Mouse (Mus musculus) layer of hippocampus, adult 9-11 months (tissue): ENCODE data around the gene Zscan26.
"Not testable (repeated sequence)": the region's sequence is repeated elsewhere in the genome, so short reads cannot be mapped to it uniquely, and the experiment has no call there.

ENCODE experiments used
- DNase-seq: peaks from one replicate; pipeline ENCODE4 v3.0.0; 2022

Zscan26 gene

DNA sequence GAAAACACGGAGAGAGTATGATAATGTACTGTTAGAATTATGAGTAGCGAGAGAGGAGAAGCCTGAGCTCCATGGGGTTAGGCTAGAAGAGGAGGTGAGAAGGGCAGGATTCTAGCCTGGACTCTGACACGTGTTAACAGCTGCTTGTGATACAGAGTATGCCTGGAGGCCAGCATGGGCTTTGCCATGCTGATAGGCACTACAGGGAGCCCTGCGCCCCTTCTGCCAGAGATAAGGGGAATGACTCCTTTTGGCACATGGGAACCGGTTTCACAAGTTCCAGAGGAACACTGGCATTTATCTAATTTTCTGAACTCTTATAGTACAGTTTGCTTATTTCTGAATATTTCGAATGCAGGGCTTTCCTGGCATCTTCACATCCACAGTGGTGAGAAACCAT is 34.7 kb downstream of the Zscan26 start:
- DNase-seq: no peak

DNA sequence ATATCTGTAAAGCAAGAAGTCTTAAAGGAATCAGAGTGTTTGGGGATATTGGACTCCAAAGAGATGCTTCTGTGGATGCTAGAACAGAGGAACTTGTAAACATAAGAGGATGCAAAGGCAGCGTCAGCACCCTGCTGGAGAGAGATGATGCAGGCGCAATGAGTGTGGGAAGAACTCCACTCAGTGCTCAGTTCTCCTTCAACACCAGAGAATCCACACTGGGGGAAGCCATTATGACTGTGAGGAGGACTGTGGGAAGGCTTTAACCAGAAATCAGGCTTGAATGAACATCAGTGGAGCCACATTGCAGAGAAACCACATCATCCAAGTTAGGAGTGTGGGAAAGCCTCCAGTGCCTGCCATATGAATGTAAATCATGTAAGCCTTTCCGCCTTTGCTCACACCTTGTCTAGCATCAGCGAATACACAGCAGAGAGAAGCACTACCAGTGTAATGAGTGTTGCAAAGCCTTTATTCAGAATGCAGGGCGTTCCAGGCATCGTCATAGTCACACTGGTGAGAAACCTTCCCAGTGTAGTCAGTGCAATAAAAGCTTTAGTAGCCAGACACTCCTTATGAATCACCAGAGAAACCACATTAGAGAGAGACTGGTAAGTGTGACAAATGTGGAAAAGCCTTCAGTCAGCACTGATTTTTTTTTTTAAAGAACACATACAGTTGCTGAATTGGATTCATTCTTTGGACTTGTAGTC is 36.1 kb downstream of the Zscan26 start:
- DNase-seq: no peak

DNA sequence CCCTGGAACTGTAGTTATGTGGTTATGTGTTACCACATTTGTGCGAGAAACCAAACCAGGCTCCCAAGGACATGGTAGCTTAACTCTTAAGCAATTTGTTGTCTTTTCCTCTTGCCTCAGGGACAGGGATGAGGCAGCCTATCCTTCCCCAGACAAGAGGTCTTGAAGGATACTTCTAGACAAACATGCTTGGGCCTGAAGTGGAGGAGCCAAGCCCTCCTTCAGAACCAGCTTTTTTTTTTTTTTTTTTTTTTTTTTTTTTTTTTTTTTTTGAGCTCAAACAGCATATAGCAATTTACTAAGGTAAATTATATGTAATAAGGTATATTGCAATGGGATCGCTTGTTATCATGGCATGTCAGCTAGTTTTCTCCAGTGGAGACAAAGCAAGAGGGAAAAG is 37.8 kb downstream of the Zscan26 start:
- DNase-seq: no peak

DNA sequence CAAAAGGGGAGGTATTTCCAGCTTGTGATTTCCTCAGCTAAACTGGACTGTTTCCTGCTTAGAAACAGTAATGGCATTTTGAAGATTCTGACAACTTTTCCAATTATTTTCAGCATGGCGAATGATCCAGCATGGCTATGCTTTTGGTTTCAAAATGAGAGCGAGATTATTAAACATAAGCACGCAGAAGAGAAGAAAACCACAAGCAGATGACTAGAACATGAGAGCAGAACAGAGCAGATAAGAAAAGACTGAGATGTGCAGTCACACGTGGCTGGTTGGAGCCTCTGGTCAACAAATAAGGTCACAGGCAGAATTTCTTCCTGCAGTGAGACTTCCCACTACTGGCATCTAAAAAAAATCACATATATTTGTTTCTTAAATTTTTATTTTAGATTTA is 38.3 kb downstream of the Zscan26 start:
- DNase-seq: no peak

DNA sequence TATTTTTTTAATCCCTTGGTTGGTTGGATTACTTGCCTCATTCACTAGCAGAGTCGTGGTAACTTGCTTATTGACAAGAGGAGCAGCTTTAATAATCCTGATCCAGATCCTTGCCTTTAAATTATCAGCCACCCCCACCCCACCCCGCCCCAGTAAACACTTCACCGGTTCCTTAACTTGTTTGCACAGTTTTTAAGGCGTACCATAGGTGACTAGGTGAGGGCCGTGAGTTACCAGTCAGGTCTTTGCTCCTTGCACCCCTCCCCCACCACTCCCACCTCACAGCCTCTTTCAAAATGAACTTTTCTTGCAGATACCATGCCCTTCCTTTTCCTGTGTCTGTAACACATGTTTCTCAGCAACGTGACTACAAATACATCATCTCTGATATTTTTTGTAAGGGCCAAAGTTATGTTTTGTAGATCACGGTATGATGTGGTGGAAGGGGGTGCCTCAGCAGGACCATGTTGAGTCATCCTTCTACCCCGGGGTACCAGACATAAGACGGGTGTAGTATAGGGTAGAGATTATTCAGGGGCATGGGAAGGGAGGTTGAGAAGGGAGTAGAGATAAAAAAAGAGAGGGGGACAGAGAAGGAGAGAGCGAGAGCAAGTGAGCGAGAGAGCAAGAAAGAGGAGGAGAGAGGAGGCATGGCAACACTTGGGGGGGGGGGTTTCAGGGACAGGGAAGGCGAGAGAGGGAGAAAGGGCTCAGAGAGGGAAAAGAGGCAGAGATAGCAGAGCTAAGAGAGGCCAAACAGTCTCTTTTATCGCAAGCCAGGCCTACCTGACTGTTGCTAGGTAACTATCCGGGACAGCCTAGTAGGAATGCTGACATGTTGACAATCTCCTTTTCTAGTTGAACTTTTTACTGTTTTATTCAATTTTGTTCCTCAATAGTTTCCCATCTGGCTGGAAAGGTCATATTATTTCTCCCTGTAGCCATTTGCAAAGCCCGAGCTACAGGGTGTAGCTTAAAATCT is 39.0 kb downstream of the Zscan26 start:
- no peak for DNase-seq

DNA sequence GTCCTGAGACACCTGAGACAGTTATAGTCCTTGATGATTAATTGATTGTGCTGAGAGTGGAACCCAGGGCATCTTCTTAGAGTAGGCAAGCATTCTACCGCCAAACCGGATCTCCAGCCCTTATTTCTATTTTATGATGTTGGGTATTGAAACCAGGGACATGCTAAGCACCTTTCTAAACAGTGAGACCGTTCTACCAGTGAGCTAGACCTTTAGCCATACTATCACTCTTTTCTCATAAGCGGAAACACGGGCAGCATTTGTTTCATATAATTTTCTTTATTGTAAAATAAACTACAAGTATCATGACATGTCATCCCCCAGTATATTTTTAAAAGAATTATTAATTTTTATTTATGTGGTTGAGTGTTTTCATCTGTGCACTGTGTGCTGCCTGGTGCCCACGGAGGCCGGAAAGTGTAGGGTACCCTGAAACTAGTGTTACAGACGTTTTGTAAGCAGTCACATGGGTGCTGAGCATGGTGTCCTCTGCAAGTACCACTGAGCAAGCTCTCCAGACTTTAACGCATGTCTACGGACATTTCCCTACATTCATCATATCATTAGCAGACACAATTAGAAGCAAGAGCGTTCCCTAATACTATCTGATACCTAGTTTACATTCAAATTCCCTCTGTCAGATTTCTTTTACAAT is 44.6 kb downstream of the Zscan26 start:
- no peak for DNase-seq

DNA sequence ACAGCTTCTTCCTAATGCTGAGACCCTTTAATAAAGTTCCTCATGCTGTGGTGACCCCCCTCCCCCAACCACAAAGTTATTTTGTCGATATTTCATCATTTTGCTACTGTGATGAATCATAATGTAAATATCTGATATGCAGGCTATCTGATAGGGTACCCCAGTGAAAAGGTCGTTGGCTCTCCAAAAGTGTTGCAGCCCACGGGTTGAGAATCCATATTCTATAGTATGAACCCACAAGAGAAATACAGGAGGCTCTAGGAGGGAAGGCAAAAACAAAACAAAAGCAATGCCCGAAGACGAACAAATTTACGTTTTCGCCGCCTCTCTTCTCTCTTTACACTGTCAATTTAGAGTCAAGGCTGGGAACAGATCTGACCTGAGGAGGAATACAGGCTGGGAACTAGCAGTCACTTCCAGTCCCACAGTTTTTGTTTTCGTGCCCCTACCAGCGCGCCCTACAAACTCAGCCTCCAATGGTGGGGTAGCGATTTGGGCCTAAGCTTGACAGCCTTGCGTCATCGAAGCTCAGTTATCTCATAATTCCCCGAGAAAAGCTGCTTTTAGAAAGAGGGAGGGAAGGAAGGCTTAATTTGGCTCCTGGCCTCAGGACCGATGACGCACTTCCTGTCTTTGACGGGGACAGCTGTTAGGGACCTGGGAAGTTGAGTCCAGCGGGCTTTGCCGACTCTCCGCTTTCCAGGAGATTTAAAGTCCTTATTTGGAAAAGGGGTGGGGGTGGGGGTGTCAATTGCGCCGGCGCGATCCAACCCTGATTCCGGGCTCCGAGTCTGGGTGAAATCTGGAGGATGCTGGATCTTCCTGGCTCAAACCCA is 45.3 kb downstream of the Zscan26 start:
- peak; percentile 92 for DNase-seq

DNA sequence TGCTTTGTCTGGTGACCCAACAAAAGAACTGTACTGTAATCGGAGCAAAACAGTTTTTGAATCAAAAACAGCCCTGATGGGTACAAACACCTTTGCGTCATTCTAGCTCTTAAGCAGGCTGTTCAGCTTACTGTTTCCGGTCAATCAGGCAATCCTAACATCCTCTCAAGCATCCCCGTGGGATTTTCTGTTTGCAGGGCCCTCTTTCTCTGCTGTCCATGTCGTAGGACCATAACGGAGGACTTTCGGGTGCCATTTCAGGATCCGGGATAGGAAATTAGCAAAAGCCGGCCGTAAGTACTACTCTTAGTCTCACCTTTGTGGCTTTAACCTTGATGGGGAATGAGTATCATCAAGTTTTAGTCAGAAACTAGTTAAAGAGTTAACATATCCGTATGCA is 46.2 kb downstream of the Zscan26 start:
- DNase-seq: no peak

DNA sequence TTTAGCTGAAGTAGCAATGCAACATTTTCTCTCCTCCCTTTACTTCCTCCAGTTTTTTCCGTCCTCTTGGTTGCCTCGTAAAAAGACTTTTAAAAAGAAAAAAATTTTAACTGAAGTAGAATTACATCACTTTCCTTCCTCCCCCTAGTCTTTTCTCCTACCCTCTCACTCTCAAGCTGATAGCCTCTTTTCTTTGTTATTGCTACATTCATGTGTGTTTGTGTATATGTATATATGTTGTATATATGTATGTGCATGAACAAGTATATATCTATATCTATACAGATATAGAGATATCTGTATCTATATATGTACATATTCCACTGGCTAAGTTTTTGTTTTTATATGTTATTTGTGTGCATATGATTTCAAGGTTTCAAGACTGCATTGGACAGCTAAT is 50.7 kb downstream of the Zscan26 start:
- DNase-seq: no peak

DNA sequence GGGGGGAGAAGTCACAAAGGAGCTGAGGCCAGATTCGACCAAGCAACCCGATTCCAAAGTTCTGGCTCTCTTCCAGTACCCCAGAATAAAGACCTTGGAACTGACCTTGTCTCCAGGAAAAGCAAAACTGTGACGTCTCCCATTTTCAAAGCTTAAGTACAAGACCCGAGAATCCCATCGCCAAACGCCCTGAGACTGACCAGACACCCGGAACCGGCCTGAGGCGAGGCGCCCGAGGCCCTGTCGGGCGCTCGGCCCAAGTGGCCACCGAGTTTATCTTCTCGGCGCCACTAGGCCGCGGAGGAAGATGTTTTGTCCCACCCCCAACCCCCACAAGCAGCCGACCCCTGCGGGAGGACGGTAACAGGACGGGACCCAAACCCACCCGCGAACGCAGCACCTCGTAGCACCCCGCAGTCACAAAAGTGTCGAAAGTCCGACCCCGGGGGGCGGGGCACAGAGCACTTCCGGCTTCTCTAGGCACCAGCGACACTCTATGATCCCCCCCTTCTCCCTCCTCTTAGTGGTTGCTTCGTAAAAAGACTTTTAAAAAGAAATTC is 51.2 kb downstream of the Zscan26 start, which contains the start of gene Zkscan3:
Gene Zkscan3 (minus strand): TSS at position 469 of the 560 bp plus-strand sequence.
- peak; percentile 72 for DNase-seq

DNA sequence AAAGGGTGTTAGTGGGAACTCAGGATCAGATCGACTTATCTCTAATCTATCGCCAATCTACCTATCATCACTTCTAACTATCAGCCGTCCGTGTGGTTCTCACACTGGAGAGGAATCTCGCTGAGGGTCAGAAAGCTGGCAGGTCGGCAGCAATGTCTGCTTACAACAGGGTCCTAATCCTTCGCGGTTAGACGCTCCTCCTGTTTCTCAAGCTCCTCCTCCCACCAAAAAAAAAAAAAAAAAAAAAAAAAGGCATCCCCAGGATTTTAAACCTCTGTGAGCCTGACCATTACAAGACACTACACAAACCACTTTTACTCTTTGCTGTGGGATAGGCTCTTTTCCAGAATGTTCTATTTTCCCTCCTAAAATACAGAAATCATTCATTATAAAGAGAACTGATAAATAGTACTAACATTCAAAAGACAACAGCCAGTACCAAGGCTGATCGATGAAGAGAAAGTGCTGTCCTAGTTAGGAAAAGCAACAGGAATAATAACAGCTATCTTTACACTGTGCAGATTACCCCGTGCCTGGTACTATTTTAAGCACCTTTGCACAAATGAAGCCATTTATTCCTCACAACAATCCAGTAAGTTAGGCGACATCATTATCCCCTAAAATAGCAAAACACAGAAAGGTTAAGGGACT is 51.8 kb downstream of the Zscan26 start:
- no peak for DNase-seq

DNA sequence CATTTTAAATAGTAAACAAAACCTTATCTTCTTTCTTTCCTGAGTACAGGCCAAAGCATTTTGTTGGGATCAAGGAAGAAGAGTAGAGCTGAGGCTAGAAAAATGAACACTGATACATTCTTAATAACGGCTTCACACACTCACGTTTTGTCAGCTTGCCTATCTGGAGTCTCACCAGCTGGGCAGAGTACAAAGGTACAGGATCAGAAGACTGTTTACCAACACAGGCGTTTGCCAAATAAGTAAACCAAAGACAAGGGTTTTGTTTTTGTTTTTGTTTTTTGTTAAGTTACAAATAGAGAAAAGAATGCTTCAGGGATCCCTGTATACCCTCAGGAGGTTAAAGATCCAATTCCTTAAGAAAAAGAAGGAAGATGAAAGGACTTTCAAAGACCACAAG is 52.4 kb downstream of the Zscan26 start:
- DNase-seq: no peak

DNA sequence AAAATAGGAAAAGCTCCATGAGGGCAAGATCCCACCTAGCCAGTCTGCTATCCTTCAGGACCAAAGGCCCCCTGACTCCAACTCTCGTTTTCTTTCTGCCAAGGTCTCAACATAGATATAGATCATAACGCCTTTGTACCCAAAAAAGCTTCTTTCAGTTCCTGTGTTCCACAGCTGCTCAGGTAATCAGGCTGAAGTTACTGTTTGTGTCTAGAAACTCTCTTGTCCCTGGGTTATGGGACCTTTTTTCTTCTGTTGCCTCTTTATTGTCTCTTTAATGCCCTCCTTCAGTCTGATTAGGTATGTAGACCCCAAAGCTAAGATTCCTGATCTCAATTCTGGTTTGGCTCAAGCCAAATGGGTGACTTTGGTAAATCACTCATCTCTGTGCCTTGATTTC is 56.0 kb downstream of the Zscan26 start:
- no peak for DNase-seq

DNA sequence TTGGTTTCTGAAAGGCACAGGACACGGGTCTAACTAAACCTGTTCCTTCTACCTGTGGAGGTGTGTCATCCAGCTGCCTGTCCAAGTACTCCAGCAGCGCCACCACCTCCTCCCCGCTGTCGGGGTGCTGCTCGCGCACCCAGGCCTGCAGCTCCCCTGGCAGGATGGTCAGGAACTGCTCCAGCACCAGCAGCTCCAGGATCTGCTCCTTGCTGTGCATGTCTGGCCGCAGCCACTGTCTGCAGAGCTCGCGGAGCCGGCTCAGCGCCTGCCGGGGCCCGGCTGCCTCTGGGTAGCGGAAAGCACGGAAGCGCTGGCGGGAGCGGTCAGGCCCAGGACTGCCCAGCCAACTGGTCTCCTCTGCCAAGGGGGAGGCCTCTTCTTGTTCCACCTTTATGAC is 57.5 kb downstream of the Zscan26 start:
- not testable (repeated sequence) for DNase-seq

DNA sequence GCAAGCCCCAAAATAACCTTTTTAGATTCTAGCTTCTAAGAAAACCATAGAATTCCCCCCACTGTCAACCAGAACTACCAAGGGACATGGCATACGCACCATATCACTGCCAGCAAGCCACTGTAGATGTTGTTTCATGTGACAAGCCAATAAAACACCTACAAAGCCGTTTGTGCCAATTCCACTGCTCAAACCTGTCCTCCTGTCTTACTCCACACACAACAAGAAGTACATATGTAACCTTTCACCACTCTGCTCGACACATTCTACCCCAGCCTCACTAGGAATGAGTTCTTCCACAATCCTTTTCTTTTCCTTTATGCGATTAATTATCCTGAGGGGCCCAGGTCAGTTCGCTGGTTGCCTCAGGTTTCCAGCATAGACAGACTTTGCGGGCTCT is 57.9 kb downstream of the Zscan26 start:
- DNase-seq: no peak

DNA sequence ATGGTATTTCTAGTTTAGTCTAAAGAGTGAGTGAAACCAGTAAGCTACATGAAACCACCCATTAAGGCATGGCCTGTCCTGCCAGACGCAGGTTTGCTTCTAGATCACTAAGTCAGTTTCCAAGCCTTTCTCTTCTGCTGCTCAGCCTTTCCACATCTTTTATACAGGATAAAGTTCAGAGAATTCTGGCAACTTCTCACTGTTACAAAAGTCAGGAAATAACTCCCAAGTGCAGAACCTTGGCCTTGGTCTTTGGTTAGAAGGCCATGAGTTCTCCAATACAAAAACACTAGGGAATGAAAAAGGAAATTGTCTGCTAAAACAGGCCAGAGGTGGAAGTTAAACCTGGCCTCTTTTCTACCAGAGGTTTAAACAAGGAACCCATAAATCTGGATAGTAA is 58.3 kb downstream of the Zscan26 start:
- DNase-seq: no peak
